Mouse (Mus musculus): Measurements from ENCODE around the gene Stxbp5l. TPM values are rescaled to one million over a fixed set of nuclear protein-coding genes. Genes with fewer than 3 reads are reported as not detected.
"Not testable (repeated sequence)": the region's sequence is repeated elsewhere in the genome, so short reads cannot be mapped to it uniquely, and the experiment has no call there.

Stxbp5l gene
- total RNA-seq (2015) (not detected in 2 replicates), total RNA-seq (2017) (not detected in 2 replicates)

- ATAC-seq (replicated peaks; ENCODE audit: poor library complexity) = peak; percentile 98
Measured at GRCm38 (mm10) chr16:37384821-37385344, at the start of gene Stxbp5l. Gene Stxbp5l (minus strand): TSS chr16:37384962.

- ATAC-seq (replicated peaks; ENCODE audit: poor library complexity) = no peak
Measured at GRCm38 (mm10) chr16:37433418-37434204, 48.8 kb upstream of the Stxbp5l start.

GRCm38 (mm10) chr16:37425434-37425833 lies 40.7 kb upstream of the Stxbp5l start:
- no peak for ATAC-seq (replicated peaks; ENCODE audit: poor library complexity)

DNA sequence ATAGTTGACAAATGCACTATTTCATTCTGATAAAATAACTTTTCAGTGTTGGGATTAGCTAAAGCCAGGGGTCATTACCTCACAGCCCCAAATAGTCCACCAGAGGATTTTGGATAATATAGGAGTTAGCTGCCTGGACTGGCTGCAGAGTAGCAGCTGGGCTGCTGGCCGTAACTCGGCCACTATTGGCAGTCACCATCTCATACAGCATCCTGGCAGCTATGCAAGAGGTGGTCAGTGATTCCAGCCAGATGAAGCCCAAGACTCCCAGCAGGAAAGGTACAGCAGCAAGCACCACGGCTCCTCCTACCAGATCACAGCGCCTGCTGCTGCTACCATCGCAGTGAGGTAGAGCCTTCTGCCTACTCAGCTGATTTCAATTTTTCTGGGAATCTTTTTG lies 38.1 kb upstream of the Stxbp5l start:
- ATAC-seq (replicated peaks; ENCODE audit: poor library complexity) = no peak

GRCm38 (mm10) chr16:37421851-37422250 lies 37.1 kb upstream of the Stxbp5l start:
- no peak for ATAC-seq (replicated peaks; ENCODE audit: poor library complexity)

- no peak for ATAC-seq (replicated peaks; ENCODE audit: poor library complexity)
Measured at GRCm38 (mm10) chr16:37420512-37420911, 35.8 kb upstream of the Stxbp5l start.

GRCm38 (mm10) chr16:37405536-37405935 lies 20.8 kb upstream of the Stxbp5l start:
- ATAC-seq (replicated peaks; ENCODE audit: poor library complexity) = no peak

GRCm38 (mm10) chr16:37404922-37405321 lies 20.2 kb upstream of the Stxbp5l start:
- ATAC-seq (replicated peaks; ENCODE audit: poor library complexity) = no peak

DNA sequence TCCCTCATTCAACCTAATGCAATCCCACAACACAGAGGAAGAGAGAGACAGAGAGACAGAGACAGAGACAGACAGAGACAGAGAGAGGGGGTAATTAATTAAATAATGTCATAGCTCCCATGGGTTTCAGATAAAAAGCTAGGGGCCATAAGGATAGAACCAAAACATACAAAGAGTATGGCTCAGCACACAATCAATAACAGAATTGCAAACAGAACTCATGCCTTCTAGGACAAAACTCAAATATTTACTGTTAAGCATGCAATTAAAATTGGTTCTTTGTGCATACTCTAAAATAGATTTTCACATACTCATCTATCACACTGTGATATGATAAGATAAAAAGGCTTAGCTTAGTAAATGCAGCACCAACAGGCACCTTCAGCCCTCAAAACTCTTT lies 5.2 kb upstream of the Stxbp5l start:
- ATAC-seq (replicated peaks; ENCODE audit: poor library complexity) = no peak

DNA sequence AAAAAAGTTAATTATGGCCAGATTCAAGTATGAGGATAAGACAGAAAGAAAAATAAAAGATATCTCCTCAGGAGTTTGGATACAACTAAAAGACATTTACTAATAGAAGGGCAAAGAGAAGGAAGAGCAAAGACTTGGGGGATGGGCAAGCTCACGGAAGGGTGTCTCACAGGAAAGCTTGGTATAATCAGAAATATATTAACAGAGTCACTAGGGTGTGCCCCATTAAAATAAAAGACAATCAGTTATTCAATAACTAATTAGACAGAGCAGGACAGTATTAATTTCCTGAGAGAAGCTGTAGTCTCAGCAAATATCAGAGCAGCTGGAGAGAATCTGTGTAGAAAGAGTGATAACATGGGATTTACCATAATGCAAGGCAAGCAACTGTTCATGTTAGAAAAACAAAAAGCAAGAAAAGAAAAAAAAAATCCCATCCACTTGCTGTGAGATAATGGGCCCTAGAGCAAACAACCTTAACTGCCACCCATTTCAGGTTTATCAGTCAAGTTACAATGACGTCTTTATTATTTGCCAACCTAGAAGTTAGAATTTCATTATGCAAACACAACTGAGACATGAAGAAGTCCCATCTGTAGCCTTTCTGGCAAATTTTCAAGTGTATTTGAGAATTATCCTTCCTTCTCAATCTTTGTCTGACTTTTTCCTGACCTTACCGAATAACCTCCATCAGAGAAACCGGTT lies 4.6 kb upstream of the Stxbp5l start:
- ATAC-seq (replicated peaks; ENCODE audit: poor library complexity) = no peak

- peak; percentile 25; the same call in 1 of the 2 replicates for ATAC-seq (replicated peaks; ENCODE audit: poor library complexity)
Measured at GRCm38 (mm10) chr16:37384369-37384768, 393 bp downstream of the Stxbp5l start.

- ATAC-seq (replicated peaks; ENCODE audit: poor library complexity) = no peak
Measured at GRCm38 (mm10) chr16:37383426-37383825, 1.3 kb downstream of the Stxbp5l start.

DNA sequence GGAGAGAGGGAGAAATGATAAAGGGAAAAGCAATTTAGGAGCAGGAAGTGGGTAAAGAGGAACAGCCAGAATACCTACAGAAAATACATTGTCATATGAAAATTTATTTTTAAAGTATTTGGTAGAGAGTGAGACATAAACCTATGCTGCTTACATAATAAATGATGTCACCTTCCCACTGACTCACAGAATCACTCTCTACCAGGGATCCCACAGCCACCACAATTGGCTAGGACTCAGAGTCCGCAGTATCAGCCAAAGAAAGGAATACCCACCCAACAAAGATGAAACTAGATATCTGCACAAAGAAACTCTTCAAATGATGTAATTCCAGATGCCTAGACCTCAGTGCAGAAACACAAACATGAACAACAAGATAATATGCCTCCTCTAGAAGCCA lies 12.0 kb downstream of the Stxbp5l start:
- no peak for ATAC-seq (replicated peaks; ENCODE audit: poor library complexity)

DNA sequence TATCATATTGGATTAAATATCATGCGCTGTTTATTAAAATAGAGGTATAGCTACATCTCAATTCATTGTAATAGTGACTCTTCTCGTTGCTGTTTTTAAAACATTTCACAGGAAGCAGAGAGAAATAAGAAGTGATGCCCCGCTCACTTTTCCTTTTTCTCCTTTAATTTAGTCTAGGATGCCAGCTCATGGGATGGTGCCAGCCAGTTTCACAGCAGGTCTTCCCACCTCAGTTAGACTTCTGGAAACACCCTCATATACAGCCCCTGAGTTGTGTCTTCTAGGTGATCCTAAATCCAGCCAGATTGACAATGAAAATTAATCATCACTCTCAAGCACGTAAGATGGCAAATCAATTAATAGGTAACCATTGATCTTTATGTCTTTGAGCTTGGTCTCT lies 17.3 kb downstream of the Stxbp5l start:
- ATAC-seq (replicated peaks; ENCODE audit: poor library complexity) = no peak

GRCm38 (mm10) chr16:37363958-37364357 lies 20.8 kb downstream of the Stxbp5l start:
- no peak for ATAC-seq (replicated peaks; ENCODE audit: poor library complexity)

- ATAC-seq (replicated peaks; ENCODE audit: poor library complexity) = no peak
Measured at GRCm38 (mm10) chr16:37355621-37356020, 29.1 kb downstream of the Stxbp5l start.

DNA sequence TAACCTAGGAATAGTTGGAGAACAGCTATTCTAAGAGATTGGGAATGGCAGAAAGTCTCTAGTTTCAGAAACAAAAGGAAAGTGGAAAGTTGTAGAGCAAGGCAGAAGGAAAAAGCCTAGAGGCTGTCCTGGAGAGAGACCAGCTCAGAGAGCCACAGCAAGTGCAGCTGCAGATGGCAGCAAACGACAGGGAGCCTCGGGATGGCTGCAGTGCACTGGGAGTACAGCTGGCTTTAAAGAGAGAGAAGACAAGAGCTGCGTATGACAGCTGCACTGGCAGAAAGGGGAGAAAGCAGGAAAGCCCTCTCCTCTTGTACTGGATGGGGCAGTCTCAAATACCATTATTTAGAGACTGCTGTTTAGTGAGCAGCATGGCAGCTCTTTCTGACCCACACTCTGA lies 37.7 kb downstream of the Stxbp5l start:
- ATAC-seq (replicated peaks; ENCODE audit: poor library complexity) = no peak

DNA sequence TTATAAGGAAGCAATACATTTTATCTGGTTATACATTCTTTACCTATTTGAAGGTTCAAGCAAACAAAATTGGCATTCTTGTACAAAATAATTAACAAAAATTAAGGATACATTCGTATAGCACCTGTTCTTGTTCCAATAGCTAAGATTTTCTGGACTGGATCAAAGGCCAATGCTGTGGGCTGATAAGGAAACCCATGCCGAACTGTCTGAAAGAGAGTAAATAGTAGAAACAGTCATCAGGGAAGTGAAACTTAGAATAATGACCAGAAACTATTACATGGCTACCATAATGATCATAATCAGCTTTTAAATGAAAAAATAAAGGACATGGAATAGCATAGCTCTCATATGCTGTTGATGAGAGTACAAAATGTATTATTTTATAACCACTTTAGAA lies 39.8 kb downstream of the Stxbp5l start:
- no peak for ATAC-seq (replicated peaks; ENCODE audit: poor library complexity)

- ATAC-seq (replicated peaks; ENCODE audit: poor library complexity) = not testable (repeated sequence)
Measured at GRCm38 (mm10) chr16:37341446-37341845, 43.3 kb downstream of the Stxbp5l start.

GRCm38 (mm10) chr16:37338177-37338576 lies 46.6 kb downstream of the Stxbp5l start:
- ATAC-seq (replicated peaks; ENCODE audit: poor library complexity) = no peak

GRCm38 (mm10) chr16:37337529-37337928 lies 47.2 kb downstream of the Stxbp5l start:
- peak; percentile 26; the same call in 1 of the 2 replicates for ATAC-seq (replicated peaks; ENCODE audit: poor library complexity)

- no peak for ATAC-seq (replicated peaks; ENCODE audit: poor library complexity)
Measured at GRCm38 (mm10) chr16:37304441-37304840, 80.3 kb downstream of the Stxbp5l start.

All from megakaryocyte progenitor cell, adult 5-6 weeks (primary cell).